Mouse (Mus musculus): Measurements from ENCODE around the gene Hist2h2bb. TPM values are rescaled to one million over a fixed set of nuclear protein-coding genes. Genes with fewer than 3 reads are reported as not detected.
"Not testable (repeated sequence)": the region's sequence is repeated elsewhere in the genome, so short reads cannot be mapped to it uniquely, and the experiment has no call there.

Gene Hist2h2bb
- polyA plus RNA-seq, 1 experiment from 2014 or later = 2.7 TPM

- peak within 1 kb of the TSS; percentile 83 for H3K9ac ChIP-seq
- not testable (repeated sequence) for H3K36me3 ChIP-seq, H3K9me3 ChIP-seq, H3K27me3 ChIP-seq
- peak within 1 kb of the TSS; percentile 98 for H3K27ac ChIP-seq (replicated peaks)
- peak within 1 kb of the TSS; percentile 49 for H3K4me3 ChIP-seq
- peaks cover 40% of the 10 kb centered on the region for H3K4me1 ChIP-seq (replicated peaks)
- peak within 1 kb of the TSS; percentile 64 for H3K4me2 ChIP-seq
- ATAC-seq (ENCODE audit: low read depth) = peak; percentile 89
- WGBS = 0% methylated on average over 40 of the region's 88 CpGs
Observed at GRCm38 (mm10) chr3:96245003-96245886, 24.3 kb upstream of the Hist2h2bb start, which contains the start of gene Hist2h2aa1. Hist2h2aa1 (plus strand) TSS chr3:96245497.

GRCm38 (mm10) chr3:96246018-96246417 lies 23.5 kb upstream of the Hist2h2bb start:
- ATAC-seq (ENCODE audit: low read depth); H3K27me3 ChIP-seq; H3K36me3 ChIP-seq; H3K9me3 ChIP-seq: not testable (repeated sequence)
- 0% methylated on average over 10 of the region's 21 CpGs for WGBS
- H3K4me1 ChIP-seq (replicated peaks) = peaks cover 35% of the 10 kb centered on the region
- H3K4me3 ChIP-seq = peak overlapping the region; percentile 36
- 0 out of 2 replicates have a peak overlapping the region, but pooled peaks have one; percentile 62 for H3K9ac ChIP-seq
- peak overlapping the region; percentile 81; the same call in 1 of the 2 replicates for H3K27ac ChIP-seq (replicated peaks)
- H3K4me2 ChIP-seq = peak overlapping the region; percentile 49

GRCm38 (mm10) chr3:96246427-96246856 lies 23.1 kb upstream of the Hist2h2bb start, which contains the start of gene Hist2h3c1:
Hist2h3c1 (plus strand) TSS chr3:96246685.
- ATAC-seq (ENCODE audit: low read depth) = peak; percentile 91
- Histone ChIP-seq H3K4me3 (peak within 1 kb of the TSS; percentile 36), H3K27ac (replicated peaks) (peak within 1 kb of the TSS; percentile 81; the same call in 1 of the 2 replicates), H3K4me1 (replicated peaks) (peaks cover 34% of the 10 kb centered on the region), H3K9ac (peak within 1 kb of the TSS; percentile 62), H3K4me2 (peak within 1 kb of the TSS; percentile 51)
- 0% methylated on average over 9 of the region's 47 CpGs for WGBS
- not testable (repeated sequence) for H3K36me3 ChIP-seq, H3K9me3 ChIP-seq, H3K27me3 ChIP-seq

- no peaks in the 10 kb centered on the region for H3K36me3 ChIP-seq
- no peaks in the 10 kb centered on the region for H3K9me3 ChIP-seq
- H3K27ac ChIP-seq (replicated peaks) = no peak overlapping the region
- H3K27me3 ChIP-seq = no peaks in the 10 kb centered on the region
- 2% methylated on average over 11 of the region's 11 CpGs for whole genome bisulfite sequencing
- H3K4me1 ChIP-seq (replicated peaks) = peaks cover 34% of the 10 kb centered on the region
- H3K4me2 ChIP-seq = peak overlapping the region; percentile 51
- peak overlapping the region; percentile 58 for H3K9ac ChIP-seq
- peak overlapping the region; percentile 33 for H3K4me3 ChIP-seq
- no peak for ATAC-seq (ENCODE audit: low read depth)
Observed at GRCm38 (mm10) chr3:96247356-96248140, 22.0 kb upstream of the Hist2h2bb start.

GRCm38 (mm10) chr3:96248141-96249033 lies 21.2 kb upstream of the Hist2h2bb start:
- Histone ChIP-seq H3K27me3 (no peaks in the 10 kb centered on the region), H3K4me3 (peak overlapping the region; percentile 33; the same call in 1 of the 2 replicates), H3K27ac (replicated peaks) (no peak overlapping the region), H3K9ac (peak overlapping the region; percentile 58; the same call in 1 of the 2 replicates), H3K36me3 (no peaks in the 10 kb centered on the region), H3K9me3 (no peaks in the 10 kb centered on the region), H3K4me1 (replicated peaks) (peaks cover 34% of the 10 kb centered on the region), H3K4me2 (peak overlapping the region; percentile 51)
- no peak for ATAC-seq (ENCODE audit: low read depth)
- 48% methylated on average over 6 of the region's 6 CpGs for WGBS

GRCm38 (mm10) chr3:96249034-96249345 lies 20.6 kb upstream of the Hist2h2bb start:
- Histone ChIP-seq H3K4me2 (peak overlapping the region; percentile 51), H3K36me3 (no peaks in the 10 kb centered on the region)

GRCm38 (mm10) chr3:96250890-96251289 lies 18.7 kb upstream of the Hist2h2bb start:
- Histone ChIP-seq H3K9me3 (no peaks in the 10 kb centered on the region), H3K27me3 (no peaks in the 10 kb centered on the region), H3K4me3 (no peak overlapping the region), H3K9ac (no peak overlapping the region), H3K27ac (replicated peaks) (no peak overlapping the region), H3K36me3 (no peaks in the 10 kb centered on the region), H3K4me2 (no peak overlapping the region), H3K4me1 (replicated peaks) (peaks cover 21% of the 10 kb centered on the region)
- 54% methylated on average over 3 of the region's 3 CpGs for WGBS
- ATAC-seq (ENCODE audit: low read depth) = no peak

More at GRCm38 (mm10) chr3:96249034-96249345, 20.6 kb upstream of the Hist2h2bb start:
- Histone ChIP-seq H3K4me1 (replicated peaks) (peaks cover 31% of the 10 kb centered on the region), H3K9ac (no peak overlapping the region), H3K4me3 (no peak overlapping the region), H3K27me3 (no peaks in the 10 kb centered on the region), H3K27ac (replicated peaks) (no peak overlapping the region), H3K9me3 (no peaks in the 10 kb centered on the region)
- WGBS = 53% methylated on average over 4 of the region's 4 CpGs
- ATAC-seq (ENCODE audit: low read depth) = no peak

- no peak for ATAC-seq (ENCODE audit: low read depth)
- no peaks in the 10 kb centered on the region for H3K27me3 ChIP-seq
- no peak overlapping the region for H3K4me3 ChIP-seq
- H3K27ac ChIP-seq (replicated peaks) = no peak overlapping the region
- WGBS = 94% methylated on average over 3 of the region's 3 CpGs
- H3K9me3 ChIP-seq = no peaks in the 10 kb centered on the region
- H3K9ac ChIP-seq = no peak overlapping the region
- H3K36me3 ChIP-seq = no peaks in the 10 kb centered on the region
- peaks cover 21% of the 10 kb centered on the region for H3K4me1 ChIP-seq (replicated peaks)
- no peak overlapping the region for H3K4me2 ChIP-seq
Observed at GRCm38 (mm10) chr3:96251787-96252186, 17.8 kb upstream of the Hist2h2bb start.

GRCm38 (mm10) chr3:96254683-96255355 lies 14.7 kb upstream of the Hist2h2bb start:
- Histone ChIP-seq H3K9ac (0 out of 2 replicates have a peak overlapping the region, but pooled peaks have one; percentile 17), H3K27ac (replicated peaks) (no peak overlapping the region), H3K4me2 (no peak overlapping the region), H3K36me3 (no peaks in the 10 kb centered on the region), H3K9me3 (no peaks in the 10 kb centered on the region), H3K27me3 (no peaks in the 10 kb centered on the region), H3K4me3 (no peak overlapping the region), H3K4me1 (replicated peaks) (no peaks in the 10 kb centered on the region)
- ATAC-seq (ENCODE audit: low read depth) = no peak
- 46% methylated on average over 10 of the region's 10 CpGs for WGBS

- no peak overlapping the region for H3K4me3 ChIP-seq
- ATAC-seq (ENCODE audit: low read depth) = no peak
- H3K36me3 ChIP-seq = no peaks in the 10 kb centered on the region
- no peak overlapping the region for H3K4me2 ChIP-seq
- 79% methylated on average over 5 of the region's 5 CpGs for WGBS
- H3K27ac ChIP-seq (replicated peaks) = no peak overlapping the region
- H3K27me3 ChIP-seq = no peaks in the 10 kb centered on the region
- H3K9me3 ChIP-seq = no peaks in the 10 kb centered on the region
- no peaks in the 10 kb centered on the region for H3K4me1 ChIP-seq (replicated peaks)
- H3K9ac ChIP-seq = no peak overlapping the region
Observed at GRCm38 (mm10) chr3:96255926-96256593, 13.5 kb upstream of the Hist2h2bb start.
